Mouse (Mus musculus): ENCODE data around the gene Hoxa9.

Hoxa9 gene

DNA sequence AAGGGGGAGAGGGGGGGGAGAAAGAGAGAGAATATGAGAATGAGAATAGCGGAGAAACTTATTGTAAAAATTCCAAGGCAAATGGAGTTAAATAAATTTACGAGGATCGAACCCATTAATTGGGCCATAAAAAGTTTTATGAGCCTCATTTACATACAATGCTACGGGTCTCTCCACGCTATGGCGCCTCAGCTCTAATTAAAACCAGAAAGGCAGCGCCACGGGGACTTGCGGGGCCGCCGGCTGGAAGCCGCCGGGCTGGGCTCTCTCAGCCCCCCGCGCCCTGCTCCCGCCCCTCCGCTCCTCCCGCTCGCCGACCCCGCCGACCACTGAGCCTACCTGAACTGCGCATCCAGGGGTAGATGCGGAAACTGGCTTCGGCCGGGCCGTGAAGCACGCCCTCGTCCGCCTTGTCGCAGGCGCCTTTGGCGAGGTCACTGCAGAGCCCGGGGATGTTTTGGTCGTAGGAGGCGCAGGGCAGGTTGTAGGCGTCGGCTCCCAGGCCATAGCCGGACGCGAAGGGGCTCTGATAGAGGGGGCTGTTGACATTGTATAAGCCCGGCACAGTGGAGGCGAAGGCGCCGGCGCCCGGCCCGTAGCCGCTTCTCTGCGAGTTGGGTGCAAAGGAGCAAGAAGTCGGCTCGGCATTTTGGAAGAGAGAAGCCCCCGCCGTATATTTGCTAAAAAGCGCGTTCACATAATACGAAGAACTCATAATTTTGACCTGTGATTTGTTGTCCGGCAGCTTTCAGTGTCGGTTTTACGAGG, 14.0 kb downstream of the Hoxa9 start:
- no peak for DNase-seq (ENCODE audit: low spot score)

DNA sequence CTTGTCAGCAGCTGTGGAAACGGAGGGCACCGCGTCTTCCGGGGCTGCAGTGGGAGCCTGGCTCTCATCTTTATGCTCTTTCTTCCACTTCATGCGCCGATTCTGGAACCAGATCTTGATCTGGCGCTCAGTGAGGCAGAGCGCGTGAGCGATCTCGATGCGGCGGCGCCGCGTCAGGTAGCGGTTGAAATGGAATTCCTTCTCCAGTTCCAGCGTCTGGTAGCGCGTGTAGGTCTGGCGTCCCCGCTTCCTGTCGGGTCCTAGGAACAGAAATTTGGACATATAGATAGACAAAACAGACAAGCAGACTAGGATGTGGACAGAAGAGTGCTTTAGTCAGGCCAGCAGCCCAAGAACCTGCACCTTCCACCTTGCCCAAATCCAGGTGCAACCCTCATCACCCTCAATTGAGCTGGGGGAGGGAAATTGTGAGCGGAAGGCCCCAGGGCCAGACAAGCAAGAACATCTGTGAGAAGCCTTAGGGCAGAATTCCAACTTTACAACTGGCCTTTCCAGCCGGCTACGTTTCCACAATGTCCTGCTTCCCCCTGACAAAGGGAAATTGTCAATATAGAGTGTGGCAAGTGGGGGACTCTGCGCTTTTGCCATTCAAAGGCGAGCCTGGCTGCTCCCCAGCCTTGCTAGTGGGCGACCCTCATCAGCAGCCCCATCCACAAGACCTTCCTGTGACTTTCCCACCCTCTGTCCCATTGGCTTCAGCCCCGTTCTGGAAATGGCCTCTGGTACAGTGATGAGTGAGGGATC, 14.9 kb downstream of the Hoxa9 start:
- DNase-seq (ENCODE audit: low spot score) = no peak

DNA sequence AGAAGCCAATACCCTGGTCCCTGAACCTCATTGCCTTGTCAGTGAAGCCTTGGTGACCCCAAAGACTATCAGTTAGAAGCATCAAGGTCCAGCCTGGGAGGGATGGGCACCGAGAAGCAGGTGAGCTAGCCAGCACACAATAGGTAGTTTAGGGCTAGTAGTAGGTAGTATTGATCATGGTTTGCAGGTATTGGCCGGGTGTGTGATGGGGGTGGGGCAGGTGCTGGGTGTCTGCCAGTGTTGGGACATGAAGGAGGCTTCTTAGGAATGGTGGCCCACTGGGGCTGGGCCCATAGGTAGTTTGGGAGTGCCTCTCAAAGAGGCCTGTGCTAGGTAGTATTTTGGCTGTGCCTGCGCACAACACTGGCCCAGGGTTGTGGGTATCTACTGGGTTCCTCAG, 15.8 kb downstream of the Hoxa9 start:
- DNase-seq (ENCODE audit: low spot score) = no peak

GRCm38 (mm10) chr6:52214271-52214670, 16.6 kb downstream of the Hoxa9 start:
- DNase-seq (ENCODE audit: low spot score) = peak; percentile 40

DNA sequence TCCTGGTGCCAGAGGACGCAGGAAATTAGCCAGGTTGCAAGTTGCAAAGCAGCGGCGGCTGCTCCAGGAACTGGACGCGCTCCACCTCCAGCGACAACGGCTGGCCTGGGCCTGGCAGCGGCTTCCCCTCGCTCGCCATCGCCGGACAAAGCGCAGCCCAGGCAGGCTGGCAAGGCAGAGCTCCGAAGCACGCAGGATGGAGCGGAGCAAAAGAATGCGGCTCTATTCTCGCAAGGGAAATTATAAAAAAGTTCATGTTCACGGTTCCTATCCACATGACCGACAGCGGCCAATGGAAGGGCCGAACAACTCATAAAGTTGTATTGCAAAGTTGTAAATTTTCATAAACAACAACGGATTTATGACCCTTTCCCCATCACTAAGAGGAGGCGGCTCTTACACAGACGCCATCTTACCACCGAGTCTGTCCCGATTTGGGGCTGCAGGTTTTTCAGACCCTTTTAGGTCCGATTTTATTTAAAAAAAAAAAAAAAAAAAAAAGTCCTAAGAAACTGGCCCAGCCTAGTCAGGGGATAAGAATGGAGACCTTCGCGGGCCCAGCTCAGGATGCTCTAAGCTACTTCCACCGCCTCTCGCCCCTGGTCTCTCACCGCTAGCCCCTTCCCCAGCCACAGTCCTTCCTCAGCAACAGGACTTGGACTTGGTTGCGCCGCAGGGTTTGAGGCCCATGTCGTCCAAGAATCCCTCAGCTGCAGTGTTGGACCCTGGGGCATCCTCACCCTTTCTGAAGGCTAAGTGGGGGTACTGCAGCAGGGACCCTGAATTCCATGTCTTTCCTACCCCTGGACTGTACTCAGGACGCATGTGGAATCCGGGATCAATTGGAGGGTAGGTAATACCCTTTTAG, 17.5 kb downstream of the Hoxa9 start, which contains the start of the genes Hoxa3 and Gm28308:
Gene Hoxa3 (minus strand): TSS at position 218 of the 868 bp plus-strand sequence.
Gene Gm28308 (minus strand): TSS at position 221 of the 868 bp plus-strand sequence.
- peak; percentile 91 for DNase-seq (ENCODE audit: low spot score)

- peak; percentile 87 for DNase-seq (ENCODE audit: low spot score)
These were observed 18.3 kb downstream of the Hoxa9 start for GRCm38 (mm10) chr6:52212556-52213118.

- peak; percentile 52 for DNase-seq (ENCODE audit: low spot score)
These were observed 18.9 kb downstream of the Hoxa9 start for GRCm38 (mm10) chr6:52211961-52212360.

DNA sequence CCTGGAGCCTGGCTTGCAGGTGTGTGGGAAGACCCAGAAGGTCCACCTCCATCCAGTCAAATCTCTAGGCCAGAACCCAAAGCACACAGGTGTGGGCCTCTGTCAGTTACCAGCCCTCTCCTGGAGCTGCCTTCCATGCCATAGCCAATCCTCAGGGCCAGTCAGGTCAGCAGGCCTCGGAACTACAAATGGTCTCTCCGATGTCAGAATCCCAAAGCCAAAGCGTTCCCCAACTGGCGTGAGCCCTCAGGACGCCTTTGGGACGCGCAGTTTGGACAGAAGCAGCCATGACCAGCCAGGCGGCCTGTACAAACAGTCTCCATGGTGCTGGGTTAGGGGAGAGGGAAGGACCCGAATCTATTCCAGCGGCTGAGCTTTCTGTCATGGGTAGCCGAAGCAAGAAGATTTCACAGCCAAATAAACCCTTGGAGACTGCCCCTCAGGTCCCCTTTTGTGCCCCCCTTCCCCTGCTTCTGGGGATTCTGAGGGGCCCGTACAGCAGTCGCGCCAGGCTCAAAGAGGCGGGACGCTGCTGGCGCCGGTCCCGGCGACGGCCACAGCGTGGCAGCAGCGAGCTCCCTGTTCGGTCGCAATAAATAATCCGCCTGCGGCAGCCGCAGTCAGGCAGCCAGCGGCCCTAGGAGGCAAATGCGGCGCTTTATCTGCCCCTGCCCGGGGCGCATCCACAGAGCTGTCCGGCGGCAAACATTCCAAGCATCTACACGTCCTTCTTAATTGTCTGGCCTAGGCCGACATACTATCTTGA, 19.5 kb downstream of the Hoxa9 start:
- DNase-seq (ENCODE audit: low spot score) = peak; percentile 91

- no peak for DNase-seq (ENCODE audit: low spot score)
These were observed 21.2 kb downstream of the Hoxa9 start for GRCm38 (mm10) chr6:52209685-52210046.

DNA sequence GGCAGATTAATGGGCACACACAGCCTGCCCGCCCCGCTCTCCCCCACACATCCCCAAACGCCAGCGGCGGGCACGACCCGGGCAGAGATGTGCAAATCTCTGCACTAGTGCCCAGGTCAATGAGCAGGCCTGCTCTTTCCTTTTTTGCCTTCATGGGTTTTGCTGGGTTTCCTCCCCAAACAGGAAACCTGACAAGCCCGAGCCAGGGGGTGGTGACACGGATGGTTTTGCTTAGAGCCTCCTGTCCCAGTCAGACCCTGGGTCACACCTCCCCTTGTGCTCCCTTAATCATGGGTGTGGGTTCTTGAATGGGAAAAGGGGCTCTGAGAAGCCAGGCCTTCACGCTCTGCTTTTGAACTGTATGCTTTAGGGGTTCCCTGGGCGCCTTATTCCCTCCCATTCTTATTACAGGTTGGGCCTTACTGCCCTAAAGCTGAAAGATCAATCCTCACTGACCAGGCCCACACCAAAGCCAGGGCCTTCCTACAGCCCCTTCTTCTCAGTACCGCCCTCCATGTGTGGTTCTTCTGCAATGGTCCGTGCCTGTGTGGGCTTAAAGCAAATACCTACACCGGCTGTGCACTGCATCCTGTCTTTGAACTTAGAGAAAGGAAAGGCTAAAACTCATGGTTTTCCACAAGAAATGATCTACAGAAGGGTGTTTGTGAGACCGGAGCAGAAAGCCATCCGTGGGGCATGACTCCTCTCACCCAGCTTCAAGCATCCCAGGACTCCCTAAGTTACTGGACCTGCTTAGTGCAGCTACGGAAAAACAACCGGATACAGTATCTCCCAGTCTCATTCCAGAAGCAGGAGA, 21.8 kb downstream of the Hoxa9 start:
- no peak for DNase-seq (ENCODE audit: low spot score)

DNA sequence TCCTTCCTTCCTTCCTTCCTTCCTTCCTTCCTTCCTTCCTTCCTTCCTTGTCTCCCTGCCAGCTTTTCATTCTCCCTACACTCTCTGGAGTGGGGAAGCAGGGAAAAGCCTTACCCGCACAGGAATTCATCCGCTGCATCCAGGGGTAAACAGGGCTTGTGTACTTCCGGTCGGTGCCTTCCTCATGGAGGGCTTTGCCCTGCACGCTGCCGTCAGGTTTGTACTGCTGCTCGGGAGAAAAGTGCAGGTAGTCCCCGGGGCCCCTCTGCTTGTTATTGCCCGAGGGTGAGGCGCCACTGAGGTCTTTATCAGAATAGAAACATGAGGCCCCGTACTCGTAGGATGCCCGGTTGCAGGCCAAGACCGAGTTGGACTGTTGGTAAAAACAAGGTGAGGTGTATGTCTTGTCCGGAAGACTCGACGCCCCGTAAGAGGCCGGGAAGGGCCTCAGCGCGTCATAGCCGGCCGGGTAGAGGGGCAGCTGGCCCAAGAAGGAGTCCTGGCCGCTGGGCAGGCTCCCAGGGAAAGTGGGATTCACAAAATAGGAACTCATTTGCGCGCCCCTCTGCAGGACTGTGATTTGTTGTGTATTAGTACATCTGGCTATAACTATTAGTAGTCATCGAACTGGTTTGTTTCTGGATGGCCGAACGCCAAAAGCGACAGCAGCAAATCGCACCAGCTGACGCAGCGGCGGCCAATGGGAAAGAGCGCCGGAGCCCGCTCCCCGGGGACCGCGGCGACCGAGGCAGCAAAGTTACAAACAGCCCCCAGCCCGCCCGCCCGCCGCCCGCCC, 22.6 kb downstream of the Hoxa9 start, which contains the start of gene Hoxa6:
Gene Hoxa6 (minus strand): TSS at position 651 of the 796 bp plus-strand sequence.
- no peak for DNase-seq (ENCODE audit: low spot score)

DNA sequence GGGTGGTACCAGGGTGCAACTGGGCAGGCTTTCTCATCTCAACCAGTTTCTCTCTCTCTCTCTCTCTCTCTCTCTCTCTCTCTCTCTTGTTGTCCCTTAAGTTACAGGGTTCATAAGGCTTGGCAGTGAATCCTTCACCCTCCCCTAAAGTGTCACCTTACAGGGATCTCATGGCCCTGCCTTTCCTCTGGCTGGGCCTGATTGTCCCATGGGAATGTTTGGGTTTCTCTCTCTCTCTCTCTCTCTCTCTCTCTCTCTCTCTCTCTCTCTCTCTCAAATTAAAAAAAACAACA, 23.3 kb downstream of the Hoxa9 start:
- DNase-seq (ENCODE audit: low spot score) = no peak

- no peak for DNase-seq (ENCODE audit: low spot score)
These were observed 23.8 kb downstream of the Hoxa9 start for GRCm38 (mm10) chr6:52206882-52207683.

- no peak for DNase-seq (ENCODE audit: low spot score)
These were observed 25.0 kb downstream of the Hoxa9 start for GRCm38 (mm10) chr6:52205638-52206621.

DNA sequence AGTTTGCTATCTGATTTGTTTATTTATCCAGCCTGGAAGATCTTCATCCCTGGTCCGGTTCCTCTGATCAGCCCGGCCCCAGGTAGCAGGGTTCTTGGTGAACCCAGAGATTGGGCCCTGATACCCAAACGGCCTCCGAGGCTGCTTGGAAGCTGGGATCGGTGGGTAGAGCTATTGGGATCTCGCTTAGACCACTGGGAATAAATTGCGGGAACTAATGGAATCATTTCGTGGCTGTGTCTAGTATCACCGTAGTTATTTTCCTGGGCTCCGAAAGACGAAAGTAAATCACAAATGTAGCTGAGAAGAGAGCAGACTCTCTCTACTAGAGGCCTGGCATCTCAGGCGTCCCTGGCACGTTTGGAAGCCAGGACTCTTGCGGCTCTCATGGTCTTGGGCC, 25.7 kb downstream of the Hoxa9 start:
- DNase-seq (ENCODE audit: low spot score) = no peak

- peak; percentile 90 for DNase-seq (ENCODE audit: low spot score)
These were observed 26.7 kb downstream of the Hoxa9 start, which contains the start of gene Hoxa5 for GRCm38 (mm10) chr6:52204050-52204752. Gene Hoxa5 (minus strand): TSS chr6:52204587.
